Mouse (Mus musculus): Measurements from ENCODE around the gene Adipor2.
"Not testable (repeated sequence)": the region's sequence is repeated elsewhere in the genome, so short reads cannot be mapped to it uniquely, and the experiment has no call there.

Gene Adipor2

DNA sequence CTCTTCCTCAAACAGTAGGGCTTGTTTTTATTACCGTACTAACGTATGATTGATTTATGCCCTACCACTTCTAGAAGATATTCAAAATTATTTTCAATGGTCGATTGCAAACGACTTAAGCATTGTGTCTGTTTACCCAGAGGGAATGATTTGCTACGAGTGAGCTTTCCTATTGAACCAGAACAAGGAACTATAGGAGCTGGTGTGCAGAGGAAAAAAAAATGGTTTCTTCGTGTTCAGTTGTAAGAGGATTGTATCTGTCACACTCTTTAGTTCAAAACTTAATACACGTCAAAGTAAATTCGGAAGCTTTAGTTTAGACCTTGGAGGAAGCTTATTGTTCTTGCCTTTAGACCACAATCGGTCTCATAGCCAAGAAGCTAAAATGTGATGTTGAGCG is 28.4 kb downstream of the Adipor2 start:
- DNase-seq (ENCODE audit: low spot score): no peak

DNA sequence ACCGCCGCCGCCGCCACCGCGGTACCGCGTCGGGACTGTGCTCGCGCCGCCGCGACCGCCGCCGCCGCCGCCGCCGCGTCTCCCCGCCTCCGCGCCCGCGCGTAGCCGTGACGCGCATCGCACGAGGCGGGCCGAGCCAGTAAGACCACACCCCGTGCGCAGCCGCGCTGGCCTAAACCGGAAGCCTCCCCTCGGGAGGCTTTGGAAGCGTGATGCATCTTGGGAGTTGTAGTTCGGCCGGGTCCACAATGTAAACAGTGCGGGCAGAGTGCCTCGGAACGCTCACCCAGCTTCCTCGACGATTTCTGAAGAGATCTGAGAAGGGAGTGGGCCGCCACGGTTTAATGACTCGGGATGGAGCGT is 28.9 kb downstream of the Adipor2 start:
- peak; percentile 95 for DNase-seq (ENCODE audit: low spot score)

DNA sequence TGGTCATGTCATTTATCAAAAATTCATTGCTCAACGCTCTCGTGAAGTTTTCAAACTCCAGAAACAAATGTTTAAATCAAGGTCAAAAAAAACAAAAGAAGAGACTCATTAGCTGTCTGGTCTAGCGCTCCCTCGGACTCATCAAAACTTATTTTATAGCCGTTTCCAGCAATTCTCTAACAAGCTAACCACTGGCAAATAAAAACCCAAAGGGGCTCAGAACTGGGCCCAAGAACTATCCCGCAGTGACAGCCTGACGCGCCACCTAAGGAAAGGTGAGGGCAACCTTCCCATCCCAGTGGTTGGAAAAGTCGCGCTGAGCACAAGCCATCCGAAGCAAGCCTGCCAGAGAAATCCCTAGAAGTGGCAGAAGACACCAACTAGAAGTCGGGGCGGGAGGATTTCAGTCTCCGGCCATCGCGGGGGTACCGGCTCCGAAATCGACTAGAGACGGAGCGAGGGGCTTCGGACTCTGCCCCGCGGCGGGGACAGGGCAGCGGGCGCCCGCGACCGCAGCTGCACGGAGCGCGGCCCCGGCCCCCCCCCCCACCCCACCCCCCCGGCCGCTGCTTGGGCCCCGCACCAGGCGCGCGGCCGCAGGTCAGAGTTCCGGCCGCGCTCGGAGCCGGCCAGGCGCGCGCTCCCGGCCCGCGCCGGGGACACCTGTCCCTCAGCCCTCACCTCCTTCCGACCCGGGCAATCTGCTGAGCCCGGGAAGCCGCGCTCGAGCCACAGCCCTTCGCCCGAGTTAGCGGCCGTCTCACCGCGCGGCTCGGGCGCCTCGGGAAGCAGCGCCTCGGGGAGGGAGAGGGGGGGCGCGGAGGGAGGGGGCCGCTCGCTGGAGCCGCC is 29.5 kb downstream of the Adipor2 start:
- peak; percentile 84 for DNase-seq (ENCODE audit: low spot score)

DNA sequence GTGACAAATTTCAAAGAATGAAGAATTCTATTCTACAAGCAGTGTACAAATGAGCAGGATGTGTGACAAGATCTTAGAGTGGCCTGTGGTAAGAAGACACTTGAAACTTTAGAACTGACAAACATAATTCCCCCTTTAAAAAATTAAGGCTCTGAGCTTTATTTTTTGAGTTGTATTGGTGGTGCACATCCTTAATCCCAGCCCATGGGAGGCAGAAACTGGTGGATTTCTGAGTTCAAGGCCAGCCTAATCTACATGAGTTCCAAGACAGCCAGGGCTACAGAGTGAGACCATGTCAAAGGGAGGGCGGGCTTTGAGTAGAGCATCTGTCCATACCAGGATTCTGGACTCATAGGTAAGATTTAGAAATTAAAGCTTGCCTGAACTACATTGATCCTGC is 30.7 kb downstream of the Adipor2 start:
- DNase-seq (ENCODE audit: low spot score): no peak

DNA sequence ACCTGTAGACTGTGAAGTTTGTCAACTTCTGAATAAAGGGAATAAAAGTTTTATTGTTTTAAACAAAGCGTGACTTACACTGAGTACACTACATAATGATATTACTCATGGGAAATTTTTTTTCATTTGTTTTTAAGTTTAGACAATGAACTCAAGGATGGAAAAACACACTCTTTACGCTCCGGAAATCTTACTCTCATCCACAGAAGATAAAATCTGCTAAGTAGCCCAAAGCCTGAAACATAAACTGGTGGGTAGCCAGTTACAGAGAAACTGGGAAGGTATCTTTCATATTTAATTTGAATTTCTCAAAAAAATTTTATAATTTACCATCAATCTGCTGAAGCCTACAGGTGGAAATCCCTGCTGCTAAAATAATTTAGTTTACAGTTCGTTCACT is 31.1 kb downstream of the Adipor2 start:
- no peak for DNase-seq (ENCODE audit: low spot score)

DNA sequence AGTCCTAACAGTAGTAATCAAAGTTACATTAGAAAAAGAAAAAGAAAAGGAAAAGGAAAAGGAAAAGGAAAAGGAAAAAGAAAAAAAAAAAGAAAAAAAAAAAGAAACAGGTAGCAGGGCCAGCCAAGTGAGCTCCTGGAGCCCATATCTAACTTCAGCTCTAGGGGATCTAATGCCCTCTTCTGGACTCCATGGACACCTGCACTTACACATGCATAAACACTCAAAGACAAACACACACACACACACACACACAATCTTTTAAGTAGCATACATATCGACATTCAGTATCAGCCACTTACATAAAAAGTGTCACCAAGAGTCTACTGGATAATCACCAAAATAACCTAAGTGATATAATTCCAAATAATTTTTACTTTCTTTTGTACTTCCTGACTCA is 31.8 kb downstream of the Adipor2 start:
- DNase-seq (ENCODE audit: low spot score): no peak

DNA sequence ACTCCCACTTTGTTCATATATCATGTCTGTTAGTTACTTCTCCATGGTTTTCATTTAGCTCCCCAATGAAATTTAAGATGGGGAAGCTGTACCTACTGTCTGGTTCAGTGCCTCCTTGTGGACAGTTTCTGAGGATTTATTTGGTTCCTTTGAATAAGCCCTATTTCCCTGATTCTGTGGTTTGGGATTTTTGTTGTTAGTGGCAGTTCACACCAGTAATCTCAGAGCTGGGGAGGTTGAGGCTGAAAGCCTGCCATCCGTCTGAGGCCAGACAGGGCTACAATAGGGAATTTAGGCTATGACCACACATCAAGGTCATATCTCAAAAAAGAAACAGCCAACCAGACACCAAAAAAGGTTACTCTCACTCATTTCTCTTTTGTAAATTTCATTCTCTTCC is 38.9 kb downstream of the Adipor2 start:
- DNase-seq (ENCODE audit: low spot score): no peak

DNA sequence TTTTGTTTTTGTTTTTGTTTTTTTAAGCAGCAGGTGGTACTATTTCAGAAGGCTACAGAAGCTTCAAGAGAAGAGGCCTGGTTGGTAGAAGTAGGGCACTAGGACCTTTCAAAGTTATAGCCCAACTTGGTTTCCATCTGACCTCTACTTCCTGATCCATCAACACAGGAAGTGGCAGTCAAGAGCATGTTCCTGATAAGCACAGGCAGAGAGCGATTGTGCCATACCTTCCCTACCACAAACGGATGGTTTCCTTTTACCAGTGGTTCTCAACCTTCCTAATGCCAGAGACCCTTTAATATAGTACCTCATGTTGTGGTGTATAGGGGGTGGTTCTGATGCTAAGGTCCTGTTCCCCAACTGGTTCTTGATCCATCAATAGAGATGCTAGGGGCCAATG is 39.9 kb downstream of the Adipor2 start:
- no peak for DNase-seq (ENCODE audit: low spot score)

DNA sequence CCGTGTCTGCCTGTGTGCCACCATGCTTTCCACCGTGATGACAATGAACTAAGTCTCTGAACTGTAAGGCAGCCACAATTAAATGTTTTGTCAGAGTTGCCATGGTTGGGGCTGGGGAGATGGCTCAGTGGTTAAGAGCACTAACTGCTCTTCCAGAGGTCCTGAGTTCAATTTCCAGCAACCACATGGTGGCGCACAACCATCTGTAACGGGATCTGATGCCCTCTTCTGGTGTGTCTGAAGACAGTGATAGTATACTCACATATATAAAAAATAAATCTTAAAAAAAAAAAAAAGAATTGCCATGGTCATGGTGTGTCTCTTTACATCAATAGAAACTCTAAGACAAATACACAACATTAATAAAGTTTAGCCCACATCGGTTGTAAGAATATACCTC is 42.5 kb downstream of the Adipor2 start:
- no peak for DNase-seq (ENCODE audit: low spot score)

DNA sequence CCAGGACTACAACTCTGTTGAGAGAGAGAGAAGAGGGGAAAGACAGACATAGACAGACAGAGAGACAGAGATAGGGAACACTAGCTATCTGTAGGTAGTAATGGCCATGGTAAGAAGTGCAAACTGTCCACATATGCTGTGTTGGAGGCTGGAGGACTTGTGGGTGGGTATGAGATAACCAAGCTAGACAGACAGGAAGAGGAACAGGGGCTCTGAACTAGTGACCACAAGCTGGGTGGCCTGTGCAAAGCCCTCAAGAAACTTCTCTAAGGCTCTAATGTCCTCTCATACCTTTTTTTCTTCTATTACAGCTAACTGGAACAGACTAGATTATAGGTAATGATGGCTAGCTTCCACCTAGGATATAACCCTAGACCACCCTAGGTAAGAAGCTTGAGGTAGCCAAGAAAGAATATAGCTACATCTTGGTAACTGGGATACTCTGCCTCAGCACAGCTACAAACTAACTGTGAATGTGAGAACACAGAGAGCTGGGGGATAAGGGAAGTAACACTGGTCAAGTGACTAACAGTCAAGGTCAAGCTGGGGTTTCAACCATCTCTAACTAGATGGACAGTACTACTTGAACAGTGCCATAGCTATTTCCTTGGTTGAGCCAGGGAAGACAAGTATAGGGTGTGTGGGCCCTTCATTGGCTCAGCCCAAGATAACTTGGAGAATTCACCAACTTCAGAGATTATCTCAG is 44.4 kb downstream of the Adipor2 start:
- DNase-seq (ENCODE audit: low spot score): no peak

DNA sequence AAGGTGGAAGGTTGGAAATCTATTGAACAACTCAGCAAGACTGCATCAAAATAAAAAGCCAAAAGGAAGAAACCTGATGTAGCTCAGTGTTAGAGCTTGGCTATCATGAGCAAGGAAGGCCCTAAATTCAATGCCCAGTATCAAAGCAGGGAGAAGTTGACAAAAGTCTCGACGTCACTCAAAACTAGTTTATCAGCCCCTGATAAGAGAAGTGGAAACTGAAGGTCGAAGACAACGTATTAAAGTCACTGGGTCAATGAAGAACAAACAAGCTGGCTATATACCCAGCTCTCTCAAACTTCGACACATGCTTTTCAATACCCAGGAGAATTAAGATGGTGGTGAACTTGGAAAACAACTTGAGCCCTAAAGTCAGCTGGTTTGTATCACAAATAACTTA is 45.3 kb downstream of the Adipor2 start:
- DNase-seq (ENCODE audit: low spot score): no peak

DNA sequence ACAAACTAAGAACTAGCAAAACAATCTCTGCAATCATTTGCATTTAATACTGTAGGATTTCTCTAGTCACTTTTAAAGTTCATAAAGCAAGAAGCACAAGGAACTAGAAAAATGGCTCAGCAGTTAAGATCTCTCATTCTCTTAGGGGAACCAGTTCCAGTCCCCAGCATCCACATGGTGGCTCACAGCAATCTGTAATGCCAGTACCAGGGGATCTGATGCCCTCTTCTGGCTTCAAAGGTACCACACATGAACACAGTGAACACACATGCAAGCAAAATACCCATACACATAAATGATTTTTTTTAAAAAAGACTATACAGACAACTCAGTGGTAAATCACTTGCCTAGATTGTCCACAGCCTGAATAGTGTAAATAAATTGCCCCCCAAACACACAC is 45.9 kb downstream of the Adipor2 start:
- no peak for DNase-seq (ENCODE audit: low spot score)

DNA sequence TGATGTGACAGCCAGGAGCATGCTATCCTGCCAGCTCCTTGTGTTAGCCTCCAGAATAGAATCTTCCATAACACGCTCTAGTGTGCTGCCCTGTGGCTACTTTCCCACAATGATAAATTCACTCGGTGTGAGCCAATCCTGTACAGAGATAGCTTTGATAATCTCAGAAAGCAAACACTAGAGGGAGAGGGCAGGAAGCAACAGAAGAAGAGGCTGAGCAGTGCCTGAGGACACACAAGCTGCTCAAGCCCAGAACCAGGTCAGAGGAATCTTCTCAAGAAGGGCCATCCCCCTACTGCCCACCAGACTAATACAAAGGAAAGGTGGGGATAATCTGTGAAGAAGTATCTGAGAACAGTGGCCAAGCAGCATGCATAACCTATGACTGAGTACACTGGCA is 50.1 kb downstream of the Adipor2 start:
- no peak for DNase-seq (ENCODE audit: low spot score)

DNA sequence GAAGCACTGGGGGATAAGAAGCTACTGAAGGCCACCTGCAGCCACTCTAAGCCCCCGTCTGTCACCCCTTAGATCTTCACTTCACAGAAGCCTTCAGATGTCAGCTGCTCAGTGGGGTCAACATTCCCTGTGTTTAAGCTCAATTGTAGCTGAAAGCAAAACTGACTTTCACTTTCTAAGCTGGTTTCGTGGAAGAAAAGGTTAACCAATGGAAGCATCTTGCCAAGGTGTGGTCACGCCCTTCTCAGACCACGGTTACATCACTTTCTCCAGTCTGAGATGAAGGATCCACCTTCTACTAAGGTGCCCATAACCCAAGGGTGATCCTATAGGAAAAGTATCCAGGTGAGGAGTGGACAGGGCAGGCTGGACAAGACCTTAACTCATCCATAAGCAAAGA is 50.7 kb downstream of the Adipor2 start:
- DNase-seq (ENCODE audit: low spot score): not testable (repeated sequence)

DNA sequence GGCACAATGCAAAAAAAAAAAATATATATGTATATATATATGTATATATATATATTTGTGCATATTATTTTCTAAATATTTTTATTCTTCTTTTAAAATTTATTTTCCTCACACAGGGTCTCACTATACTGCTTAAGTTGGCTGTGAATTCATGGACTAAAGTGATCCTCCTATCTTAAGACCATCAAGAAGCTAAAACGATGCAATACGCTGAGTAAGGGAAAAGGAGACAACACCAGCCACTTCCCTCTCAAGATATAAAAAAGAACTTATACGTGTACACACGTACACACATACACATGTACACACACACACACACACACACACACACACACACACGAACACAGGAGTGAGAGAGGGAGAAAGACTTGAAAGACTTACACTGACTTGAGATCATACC is 53.9 kb downstream of the Adipor2 start:
- no peak for DNase-seq (ENCODE audit: low spot score)

DNA sequence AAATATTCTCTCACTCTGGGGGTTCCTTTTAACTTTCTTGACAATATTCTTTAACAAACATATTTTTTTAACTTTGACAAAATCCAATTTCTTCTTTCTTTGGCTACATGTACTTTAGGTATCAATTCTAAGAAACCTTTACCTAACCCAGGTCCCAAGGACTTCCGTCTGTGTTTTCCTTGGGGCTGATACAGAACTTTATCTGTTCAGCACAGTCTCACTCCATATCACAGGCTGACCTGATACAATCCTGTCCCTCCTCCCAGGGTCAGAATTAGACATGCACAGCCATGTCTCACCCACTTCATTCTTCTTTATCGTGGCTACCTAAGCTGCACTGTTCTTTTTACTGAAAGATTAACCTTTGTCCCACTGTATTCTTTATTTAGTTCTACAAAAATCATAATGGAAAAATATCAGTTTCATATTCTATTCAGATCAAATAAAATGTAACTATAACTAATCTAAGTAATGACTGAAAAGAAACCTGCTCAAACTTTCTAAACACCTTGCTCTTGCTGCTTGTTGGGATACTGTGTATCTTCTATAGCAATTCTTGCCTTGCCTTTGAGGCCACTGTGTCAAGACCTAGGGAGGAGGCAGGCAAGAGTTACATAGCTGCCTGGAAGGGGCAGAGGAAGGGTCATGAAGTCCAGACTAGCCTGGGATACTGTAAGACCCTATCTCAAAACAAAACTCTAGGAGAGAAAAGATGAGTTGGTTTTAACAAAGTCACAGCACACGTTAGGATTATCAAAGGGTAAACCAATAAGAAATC is 56.4 kb downstream of the Adipor2 start:
- DNase-seq (ENCODE audit: low spot score): no peak

DNA sequence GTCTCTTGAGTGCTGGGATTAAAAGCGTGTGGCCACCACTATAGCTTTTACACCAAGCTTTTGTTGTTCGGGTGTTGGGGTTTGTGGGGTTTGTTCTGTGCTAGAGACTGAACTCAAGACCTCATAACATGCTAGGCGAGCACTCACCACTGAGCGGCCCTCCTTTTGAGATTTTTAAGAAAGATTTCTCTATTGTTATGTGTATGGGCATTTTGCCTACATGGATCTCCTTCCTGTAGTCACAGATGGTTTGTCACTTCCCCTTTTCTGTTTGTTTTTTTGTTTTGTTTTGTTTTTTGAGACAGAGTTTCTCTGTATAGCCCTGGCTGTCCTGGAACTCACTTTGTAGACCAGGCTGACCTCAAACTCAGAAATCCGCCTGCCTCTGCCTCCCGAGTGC is 57.3 kb downstream of the Adipor2 start:
- DNase-seq (ENCODE audit: low spot score): not testable (repeated sequence)

DNA sequence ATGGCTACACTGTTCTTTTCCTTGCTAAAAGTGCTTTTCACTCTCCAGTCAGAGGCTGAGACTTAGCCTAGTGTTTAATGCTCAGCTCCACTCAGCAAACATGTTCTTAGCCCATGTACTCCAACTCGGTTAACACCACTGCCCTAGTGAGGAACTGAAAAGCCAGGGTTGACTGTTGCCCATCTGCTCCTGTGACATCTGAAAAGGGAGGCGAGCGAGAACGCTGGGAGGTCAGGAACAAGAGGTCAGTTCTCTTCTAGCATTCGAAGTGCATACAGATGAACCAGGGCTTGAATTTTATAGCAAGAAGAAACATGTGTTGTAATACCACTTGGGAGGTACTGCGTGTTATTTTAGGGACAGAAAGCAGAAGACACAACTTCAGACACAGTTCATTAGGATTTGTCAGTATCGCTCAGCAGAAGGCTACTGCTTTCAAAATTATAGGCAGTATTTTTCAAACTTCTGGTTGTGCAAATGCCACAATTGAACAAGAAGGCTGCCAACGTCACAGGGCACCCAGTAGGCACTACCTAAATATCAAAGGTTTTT is 59.4 kb downstream of the Adipor2 start:
- DNase-seq (ENCODE audit: low spot score): no peak

DNA sequence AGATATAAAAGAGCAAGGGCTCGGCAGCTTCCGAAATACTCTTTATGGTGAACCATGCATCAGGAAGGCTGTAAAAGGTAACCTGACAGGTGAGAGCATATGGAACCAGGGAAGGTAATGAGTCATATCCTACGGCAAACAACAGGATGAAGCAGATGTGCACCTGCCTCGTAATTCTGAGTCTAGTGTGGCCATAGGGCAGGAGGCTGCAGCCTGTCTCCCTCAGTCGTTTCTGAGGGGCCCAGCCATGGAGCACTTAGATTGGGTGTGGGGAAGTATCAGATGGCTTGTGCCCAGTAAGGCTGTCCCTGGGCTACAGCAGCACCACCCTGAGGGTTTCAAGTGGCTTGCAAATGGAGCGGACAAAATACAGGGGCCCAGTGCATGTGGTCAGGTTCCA is 65.0 kb downstream of the Adipor2 start:
- DNase-seq (ENCODE audit: low spot score): no peak

DNA sequence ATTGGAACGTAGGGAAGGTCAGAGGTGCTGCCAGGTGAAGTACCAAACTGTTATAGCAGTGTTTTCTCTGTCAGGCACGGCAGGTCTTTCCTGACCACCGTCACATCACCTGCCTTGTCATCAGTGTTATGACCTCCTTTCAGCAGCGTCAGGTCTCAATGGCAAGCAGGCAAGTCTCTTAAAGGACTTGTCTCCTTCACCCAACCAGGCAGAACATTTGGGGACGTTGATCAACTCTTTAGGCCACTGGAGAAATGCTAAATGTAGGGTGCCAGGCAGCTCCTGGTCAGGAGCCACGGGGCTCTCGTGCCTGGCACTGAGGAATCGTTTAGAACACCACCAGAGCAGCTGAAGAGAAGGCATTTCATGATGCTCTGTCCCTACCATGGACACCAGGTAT is 65.8 kb downstream of the Adipor2 start:
- DNase-seq (ENCODE audit: low spot score): no peak

DNA sequence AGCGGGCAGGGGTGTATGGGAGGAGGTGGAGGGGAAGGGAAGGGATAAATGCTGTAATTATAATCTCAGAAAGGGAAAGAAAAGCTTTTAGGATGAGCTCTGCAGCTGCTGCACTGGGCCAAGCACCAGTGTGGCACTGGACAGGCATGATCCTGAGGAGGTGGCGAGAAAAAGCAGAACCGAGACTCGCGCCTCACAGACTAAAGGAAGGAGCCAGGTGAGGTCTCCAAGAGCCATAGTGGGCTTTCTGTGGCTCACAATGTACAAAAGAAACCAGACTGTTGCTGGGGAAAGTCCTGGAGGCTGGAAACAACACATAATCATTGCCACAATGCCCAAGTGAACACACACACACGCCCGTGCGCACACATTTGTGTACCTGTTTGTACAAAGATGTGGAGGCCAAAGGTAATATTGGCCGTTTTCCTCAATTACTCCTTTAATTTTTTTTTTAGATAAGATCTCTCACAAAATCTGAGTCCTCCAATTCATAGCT is 66.8 kb downstream of the Adipor2 start:
- no peak for DNase-seq (ENCODE audit: low spot score)

DNA sequence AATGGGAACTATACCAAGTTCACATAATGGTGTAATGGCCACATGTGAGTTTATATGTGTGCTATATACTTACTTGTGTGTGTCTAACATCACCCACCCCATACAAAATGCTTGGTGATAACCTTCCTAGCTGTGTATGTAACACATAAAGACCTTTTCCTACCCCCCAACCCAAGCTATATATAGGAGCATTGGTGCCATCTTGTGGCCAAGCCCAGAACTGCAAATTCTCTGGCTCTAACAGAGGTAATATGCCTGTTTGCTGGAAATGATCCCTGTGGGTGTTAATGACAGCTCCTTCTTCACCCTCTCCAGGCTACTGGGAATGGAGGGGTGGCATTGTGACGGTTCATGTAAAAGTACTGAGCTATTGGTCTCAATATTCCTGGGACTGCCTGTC is 69.3 kb downstream of the Adipor2 start:
- peak; percentile 68 for DNase-seq (ENCODE audit: low spot score)

DNA sequence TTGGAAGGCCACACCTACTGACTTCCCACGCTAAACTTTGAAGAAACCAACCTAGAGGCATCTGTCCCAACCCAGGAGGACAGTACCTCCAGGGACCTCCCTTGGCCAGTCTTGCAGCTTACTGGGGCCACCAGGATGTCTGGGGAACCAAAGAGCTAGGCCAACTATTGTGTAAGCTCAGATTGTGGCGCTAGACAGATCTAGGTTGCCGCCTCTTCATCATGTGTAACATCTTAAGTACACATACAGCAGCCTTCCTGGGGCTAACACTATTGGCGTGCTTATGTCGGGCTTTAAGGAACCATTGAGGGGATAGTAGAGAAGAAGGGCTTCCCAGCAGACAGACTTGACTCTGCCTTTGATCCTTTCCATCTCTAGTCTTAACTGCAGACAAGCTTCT is 69.7 kb downstream of the Adipor2 start:
- DNase-seq (ENCODE audit: low spot score): no peak

Data from yolk sac, embryonic 10.5 days (tissue).